Mouse (Mus musculus): ENCODE results near the gene Chchd3.

Gene Chchd3

GRCm38 (mm10) chr6:33059735-33060576 is at the start of gene Chchd3:
Gene Chchd3, minus strand, starts transcription at chr6:33060260.
- DNase-seq (ENCODE audit: low read depth): peak; percentile 98

- no peak for DNase-seq (ENCODE audit: low read depth)
These were observed 44.6 kb upstream of the Chchd3 start for GRCm38 (mm10) chr6:33104661-33105060.

GRCm38 (mm10) chr6:33098903-33099302 is 38.8 kb upstream of the Chchd3 start:
- DNase-seq (ENCODE audit: low read depth): no peak

GRCm38 (mm10) chr6:33094671-33095233 is 34.7 kb upstream of the Chchd3 start:
- no peak for DNase-seq (ENCODE audit: low read depth)

GRCm38 (mm10) chr6:33080186-33080585 is 20.1 kb upstream of the Chchd3 start:
- DNase-seq (ENCODE audit: low read depth): no peak

GRCm38 (mm10) chr6:33078260-33078936 is 18.3 kb upstream of the Chchd3 start:
- DNase-seq (ENCODE audit: low read depth): no peak

- DNase-seq (ENCODE audit: low read depth): no peak
These were observed 6.4 kb upstream of the Chchd3 start for GRCm38 (mm10) chr6:33066462-33066861.

GRCm38 (mm10) chr6:33059276-33059675 is 784 bp downstream of the Chchd3 start:
- DNase-seq (ENCODE audit: low read depth): peak; percentile 32

GRCm38 (mm10) chr6:33056392-33056791 is 3.7 kb downstream of the Chchd3 start:
- no peak for DNase-seq (ENCODE audit: low read depth)

GRCm38 (mm10) chr6:33055663-33056062 is 4.4 kb downstream of the Chchd3 start:
- no peak for DNase-seq (ENCODE audit: low read depth)

- DNase-seq (ENCODE audit: low read depth): no peak
These were observed 5.1 kb downstream of the Chchd3 start for GRCm38 (mm10) chr6:33054946-33055345.

- DNase-seq (ENCODE audit: low read depth): no peak
These were observed 8.4 kb downstream of the Chchd3 start for GRCm38 (mm10) chr6:33051642-33052041.

GRCm38 (mm10) chr6:33049705-33050420 is 10.2 kb downstream of the Chchd3 start:
- no peak for DNase-seq (ENCODE audit: low read depth)

- no peak for DNase-seq (ENCODE audit: low read depth)
These were observed 16.6 kb downstream of the Chchd3 start for GRCm38 (mm10) chr6:33043480-33043879.

- DNase-seq (ENCODE audit: low read depth): no peak
These were observed 17.2 kb downstream of the Chchd3 start for GRCm38 (mm10) chr6:33042880-33043279.

- no peak for DNase-seq (ENCODE audit: low read depth)
These were observed 18.1 kb downstream of the Chchd3 start for GRCm38 (mm10) chr6:33041978-33042377.

GRCm38 (mm10) chr6:33040360-33041090 is 19.5 kb downstream of the Chchd3 start:
- no peak for DNase-seq (ENCODE audit: low read depth)

GRCm38 (mm10) chr6:33032543-33032942 is 27.5 kb downstream of the Chchd3 start:
- no peak for DNase-seq (ENCODE audit: low read depth)

GRCm38 (mm10) chr6:33031631-33032030 is 28.4 kb downstream of the Chchd3 start:
- DNase-seq (ENCODE audit: low read depth): no peak

GRCm38 (mm10) chr6:33028296-33028695 is 31.8 kb downstream of the Chchd3 start:
- no peak for DNase-seq (ENCODE audit: low read depth)

GRCm38 (mm10) chr6:33025041-33025440 is 35.0 kb downstream of the Chchd3 start:
- no peak for DNase-seq (ENCODE audit: low read depth)

GRCm38 (mm10) chr6:33004607-33005006 is 55.5 kb downstream of the Chchd3 start:
- DNase-seq (ENCODE audit: low read depth): no peak

All from induced T-regulatory cell, adult 2 months (primary cell).